Mouse (Mus musculus): ENCODE measurements around the gene Fmnl3. TPM values are rescaled to one million over a fixed set of nuclear protein-coding genes. Genes with fewer than 3 reads are reported as not detected.

The Fmnl3 gene
- polyA plus RNA-seq, 1 experiment from 2014 or later, result 9.9 TPM

DNA sequence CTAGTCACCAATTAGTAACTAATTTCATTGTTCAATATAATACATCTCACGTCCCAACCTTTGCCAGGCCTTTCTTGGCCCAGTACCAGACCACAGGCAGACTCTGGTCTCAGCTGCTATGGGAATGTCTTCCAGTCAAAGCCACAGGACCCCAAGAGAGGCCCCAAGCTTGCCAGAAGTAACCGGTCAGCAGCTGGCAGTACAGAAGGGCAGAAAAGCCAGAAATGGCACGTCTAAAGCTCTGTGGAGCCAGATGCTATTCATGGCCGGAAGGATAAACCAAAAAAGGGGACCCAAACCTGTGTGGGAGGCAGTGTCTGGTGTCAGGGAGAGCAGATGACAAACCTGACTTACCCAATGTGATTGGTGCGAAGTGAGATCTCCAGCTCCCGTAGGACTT lies 35.8 kb downstream of the Fmnl3 start:
- no peaks in the 10 kb centered on the region for H3K36me3 ChIP-seq
- no peak overlapping the region for H3K4me3 ChIP-seq
- no peaks in the 10 kb centered on the region for H3K27me3 ChIP-seq
- H3K9me3 ChIP-seq, result no peaks in the 10 kb centered on the region
- 67% methylated on average over 6 of the region's 6 CpGs for WGBS
- peaks cover 10% of the 10 kb centered on the region; the same call in 1 of the 2 replicates for H3K4me1 ChIP-seq
- H3K4me2 ChIP-seq (replicated peaks), result no peak overlapping the region
- H3K9ac ChIP-seq (replicated peaks), result no peak overlapping the region
- H3K27ac ChIP-seq (replicated peaks), result peak overlapping the region; percentile 51; the same call in 1 of the 2 replicates
- no peak for ATAC-seq (replicated peaks)

DNA sequence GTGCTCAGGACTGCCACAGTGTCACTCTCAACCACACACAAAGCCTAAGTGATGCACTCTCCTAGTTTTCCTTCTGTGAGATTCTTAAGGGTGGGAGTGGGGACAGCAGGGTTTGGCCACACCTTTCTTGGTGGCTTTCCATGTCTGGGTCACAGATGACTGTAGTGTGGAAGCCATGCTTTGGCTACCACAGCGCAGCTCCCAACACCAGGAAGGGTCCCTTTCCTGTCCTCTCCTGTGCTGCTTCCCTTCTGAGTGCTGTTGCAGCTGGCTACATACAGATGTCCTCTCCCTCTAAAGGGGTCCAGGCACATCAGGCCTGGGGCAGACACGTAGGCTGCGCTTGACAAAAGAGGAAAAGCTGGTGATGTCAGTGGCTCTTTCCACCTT lies 36.6 kb downstream of the Fmnl3 start:
- 75% methylated on average over 2 of the region's 3 CpGs for WGBS
- Histone ChIP-seq H3K9ac (replicated peaks) (no peak overlapping the region), H3K27ac (replicated peaks) (peak overlapping the region; percentile 51), H3K36me3 (no peaks in the 10 kb centered on the region), H3K4me1 (peaks cover 10% of the 10 kb centered on the region; the same call in 1 of the 2 replicates), H3K4me3 (no peak overlapping the region), H3K4me2 (replicated peaks) (no peak overlapping the region), H3K9me3 (no peaks in the 10 kb centered on the region), H3K27me3 (no peaks in the 10 kb centered on the region)
- ATAC-seq (replicated peaks), result no peak

GRCm38 (mm10) chr15:99332921-99333675 lies 37.2 kb downstream of the Fmnl3 start:
- WGBS, result 75% methylated on average over 9 of the region's 9 CpGs

GRCm38 (mm10) chr15:99332111-99332510 lies 38.2 kb downstream of the Fmnl3 start:
- no peak overlapping the region for H3K4me2 ChIP-seq (replicated peaks)

More at GRCm38 (mm10) chr15:99332921-99333675, 37.2 kb downstream of the Fmnl3 start:
- H3K9ac ChIP-seq (replicated peaks), result no peak overlapping the region
- no peaks in the 10 kb centered on the region for H3K36me3 ChIP-seq
- no peak for ATAC-seq (replicated peaks)
- no peaks in the 10 kb centered on the region for H3K27me3 ChIP-seq
- H3K4me3 ChIP-seq, result no peak overlapping the region
- H3K27ac ChIP-seq (replicated peaks), result peak overlapping the region; percentile 51
- peaks cover 10% of the 10 kb centered on the region; the same call in 1 of the 2 replicates for H3K4me1 ChIP-seq
- no peak overlapping the region for H3K4me2 ChIP-seq (replicated peaks)
- no peaks in the 10 kb centered on the region for H3K9me3 ChIP-seq

GRCm38 (mm10) chr15:99331341-99331740 lies 38.9 kb downstream of the Fmnl3 start:
- 73% methylated on average over 5 of the region's 5 CpGs for WGBS
- Histone ChIP-seq H3K4me3 (no peak overlapping the region), H3K4me2 (replicated peaks) (no peak overlapping the region), H3K9ac (replicated peaks) (no peak overlapping the region), H3K27ac (replicated peaks) (no peak overlapping the region), H3K9me3 (no peaks in the 10 kb centered on the region), H3K27me3 (no peaks in the 10 kb centered on the region), H3K36me3 (peaks cover 9% of the 10 kb centered on the region; the same call in 1 of the 2 replicates), H3K4me1 (peaks cover 10% of the 10 kb centered on the region; the same call in 1 of the 2 replicates)
- no peak for ATAC-seq (replicated peaks)

More at GRCm38 (mm10) chr15:99332111-99332510, 38.2 kb downstream of the Fmnl3 start:
- ATAC-seq (replicated peaks), result no peak
- H3K4me1 ChIP-seq, result peaks cover 10% of the 10 kb centered on the region; the same call in 1 of the 2 replicates
- H3K36me3 ChIP-seq, result peaks cover 7% of the 10 kb centered on the region; the same call in 1 of the 2 replicates
- no peak overlapping the region for H3K27ac ChIP-seq (replicated peaks)
- H3K27me3 ChIP-seq, result no peaks in the 10 kb centered on the region
- no peaks in the 10 kb centered on the region for H3K9me3 ChIP-seq
- no peak overlapping the region for H3K9ac ChIP-seq (replicated peaks)
- H3K4me3 ChIP-seq, result no peak overlapping the region

- Histone ChIP-seq H3K9me3 (no peaks in the 10 kb centered on the region), H3K27me3 (no peaks in the 10 kb centered on the region), H3K4me2 (replicated peaks) (no peak overlapping the region), H3K27ac (replicated peaks) (no peak overlapping the region), H3K4me1 (peaks cover 10% of the 10 kb centered on the region; the same call in 1 of the 2 replicates), H3K4me3 (no peak overlapping the region), H3K9ac (replicated peaks) (no peak overlapping the region), H3K36me3 (peaks cover 13% of the 10 kb centered on the region; the same call in 1 of the 2 replicates)
- 74% methylated on average over 2 of the region's 2 CpGs for WGBS
- no peak for ATAC-seq (replicated peaks)
Measured at GRCm38 (mm10) chr15:99330324-99330723, 40.0 kb downstream of the Fmnl3 start.

DNA sequence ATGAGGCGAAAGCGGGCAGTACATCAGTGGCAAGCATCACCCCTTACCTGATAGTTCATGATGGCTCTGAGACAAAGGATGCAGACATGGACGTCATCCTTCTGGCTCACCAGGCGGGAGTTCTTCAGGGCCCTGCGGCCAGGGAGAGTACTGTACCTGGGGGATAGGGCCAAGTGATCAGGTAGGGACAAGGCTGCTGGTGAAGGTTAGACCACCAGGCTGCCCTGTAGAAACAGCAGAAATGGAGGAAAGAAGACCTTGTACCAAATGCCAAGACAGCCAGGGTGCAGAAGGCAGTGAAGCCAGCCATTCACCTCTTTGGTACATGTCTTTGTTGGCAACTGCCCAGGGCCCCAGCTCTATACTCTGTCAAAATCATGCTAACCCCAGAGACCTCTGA lies 42.3 kb downstream of the Fmnl3 start:
- WGBS, result 97% methylated on average over 5 of the region's 5 CpGs
- Histone ChIP-seq H3K4me1 (no peaks in the 10 kb centered on the region), H3K4me2 (replicated peaks) (no peak overlapping the region), H3K27ac (replicated peaks) (no peak overlapping the region), H3K36me3 (peaks cover 28% of the 10 kb centered on the region; the same call in 1 of the 2 replicates), H3K4me3 (no peak overlapping the region), H3K9me3 (no peaks in the 10 kb centered on the region), H3K27me3 (no peaks in the 10 kb centered on the region), H3K9ac (replicated peaks) (no peak overlapping the region)
- no peak for ATAC-seq (replicated peaks)

DNA sequence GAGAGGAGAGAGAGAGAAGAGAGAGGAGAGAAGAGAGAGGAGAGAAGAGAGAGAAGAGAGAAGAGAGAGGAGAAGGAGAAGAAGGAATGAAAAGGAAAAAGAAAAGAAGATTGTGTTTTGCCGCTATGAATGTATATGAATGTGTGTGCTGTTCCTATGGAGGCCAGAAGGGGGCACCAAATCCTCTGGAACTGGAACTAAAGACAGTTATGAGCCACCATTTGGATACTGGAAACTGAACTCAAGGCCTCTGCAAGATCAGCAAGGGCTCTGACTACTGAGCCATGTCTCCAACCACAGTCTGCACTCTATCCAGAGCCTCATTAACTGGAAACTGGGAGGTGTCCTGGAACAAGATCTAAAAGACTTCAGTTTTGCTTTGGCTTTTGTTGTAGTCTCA lies 43.3 kb downstream of the Fmnl3 start:
- 79% methylated on average over 1 of the region's 1 CpGs for WGBS
- H3K4me3 ChIP-seq, result no peak overlapping the region
- H3K27ac ChIP-seq (replicated peaks), result no peak overlapping the region
- H3K36me3 ChIP-seq, result peaks cover 39% of the 10 kb centered on the region
- H3K4me2 ChIP-seq (replicated peaks), result no peak overlapping the region
- no peaks in the 10 kb centered on the region for H3K27me3 ChIP-seq
- no peaks in the 10 kb centered on the region for H3K4me1 ChIP-seq
- H3K9me3 ChIP-seq, result no peaks in the 10 kb centered on the region
- H3K9ac ChIP-seq (replicated peaks), result no peak overlapping the region
- ATAC-seq (replicated peaks), result no peak

DNA sequence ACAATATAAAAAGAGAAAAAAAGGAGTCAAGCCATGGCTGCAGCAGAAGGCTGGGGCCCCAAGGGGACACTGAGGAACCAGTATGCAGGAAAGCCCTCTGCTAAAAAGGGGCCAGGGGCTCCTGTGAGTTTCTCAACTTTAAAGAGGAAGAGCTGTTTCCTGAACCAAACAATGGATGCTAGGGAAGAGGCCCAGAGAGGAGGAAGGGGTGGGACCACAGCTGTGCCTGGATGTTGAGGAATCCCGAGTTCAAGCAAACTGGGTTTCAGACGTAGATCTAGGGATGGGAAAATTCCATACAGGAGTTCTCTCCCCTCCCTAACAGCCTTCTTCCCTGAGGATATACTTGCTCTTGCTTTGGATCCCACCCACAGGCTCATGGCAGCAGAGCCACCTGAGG lies 43.9 kb downstream of the Fmnl3 start:
- ATAC-seq (replicated peaks), result no peak
- 59% methylated on average over 2 of the region's 2 CpGs for WGBS
- Histone ChIP-seq H3K4me1 (no peaks in the 10 kb centered on the region), H3K4me3 (no peak overlapping the region), H3K9me3 (no peaks in the 10 kb centered on the region), H3K9ac (replicated peaks) (no peak overlapping the region), H3K4me2 (replicated peaks) (no peak overlapping the region), H3K36me3 (peaks cover 44% of the 10 kb centered on the region), H3K27ac (replicated peaks) (no peak overlapping the region), H3K27me3 (no peaks in the 10 kb centered on the region)

GRCm38 (mm10) chr15:99325598-99325997 lies 44.7 kb downstream of the Fmnl3 start:
- no peak for ATAC-seq (replicated peaks)
- no peak overlapping the region for H3K9ac ChIP-seq (replicated peaks)
- peaks cover 52% of the 10 kb centered on the region for H3K36me3 ChIP-seq
- H3K27ac ChIP-seq (replicated peaks), result no peak overlapping the region
- WGBS, result 95% methylated on average over 6 of the region's 6 CpGs
- no peaks in the 10 kb centered on the region for H3K27me3 ChIP-seq
- no peak overlapping the region for H3K4me2 ChIP-seq (replicated peaks)
- no peak overlapping the region for H3K4me3 ChIP-seq
- no peaks in the 10 kb centered on the region for H3K9me3 ChIP-seq
- H3K4me1 ChIP-seq, result no peaks in the 10 kb centered on the region

- Histone ChIP-seq H3K4me1 (no peaks in the 10 kb centered on the region), H3K9me3 (no peaks in the 10 kb centered on the region), H3K36me3 (peaks cover 65% of the 10 kb centered on the region), H3K4me2 (replicated peaks) (no peak overlapping the region), H3K4me3 (no peak overlapping the region), H3K27ac (replicated peaks) (no peak overlapping the region), H3K9ac (replicated peaks) (no peak overlapping the region), H3K27me3 (no peaks in the 10 kb centered on the region)
- 88% methylated on average over 9 of the region's 9 CpGs for WGBS
- no peak for ATAC-seq (replicated peaks)
Measured at GRCm38 (mm10) chr15:99324151-99324550, 46.1 kb downstream of the Fmnl3 start.

GRCm38 (mm10) chr15:99320978-99321377 lies 49.3 kb downstream of the Fmnl3 start:
- Histone ChIP-seq H3K4me2 (replicated peaks) (no peak overlapping the region), H3K9me3 (no peaks in the 10 kb centered on the region), H3K4me3 (no peak overlapping the region), H3K27me3 (no peaks in the 10 kb centered on the region), H3K9ac (replicated peaks) (no peak overlapping the region), H3K27ac (replicated peaks) (no peak overlapping the region; the same call in 1 of the 2 replicates), H3K36me3 (peaks cover 82% of the 10 kb centered on the region), H3K4me1 (no peaks in the 10 kb centered on the region)
- ATAC-seq (replicated peaks), result no peak
- 88% methylated on average over 9 of the region's 9 CpGs for WGBS
